Mouse (Mus musculus) MEL-GATA-1-ER (cell line): Measurements from ENCODE around the gene Gpr101.

Experiments used
- DNase-seq: peaks from one replicate; pipeline ENCODE4 v3.0.0-alpha.2; 2012; ENCODE audit warnings: low read depth; ENCODE audit errors: extremely low read depth

Gene Gpr101

DNA sequence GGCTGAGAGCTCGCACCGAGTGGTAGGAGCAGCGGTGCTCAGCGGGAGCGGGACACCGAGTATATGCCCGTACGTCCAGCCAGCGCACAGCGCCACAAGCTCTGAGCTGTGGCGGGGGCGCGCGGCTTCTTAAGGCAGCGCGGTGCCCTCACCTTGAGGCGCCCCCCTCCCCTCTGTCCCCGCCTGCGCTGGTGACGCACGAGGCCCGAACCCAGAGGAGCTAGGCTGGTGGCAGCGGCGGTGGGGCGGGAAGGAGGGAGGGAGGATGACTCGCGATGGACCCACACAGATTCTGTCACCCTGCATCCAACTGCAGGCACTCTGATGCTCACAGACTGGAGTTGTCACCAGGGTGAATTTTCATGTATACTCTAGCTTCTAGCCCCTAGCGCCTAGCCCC, at the start of gene Gpr101:
Gpr101 (minus strand) TSS at position 124 of the 400 bp plus-strand sequence.
- DNase-seq = no peak

DNA sequence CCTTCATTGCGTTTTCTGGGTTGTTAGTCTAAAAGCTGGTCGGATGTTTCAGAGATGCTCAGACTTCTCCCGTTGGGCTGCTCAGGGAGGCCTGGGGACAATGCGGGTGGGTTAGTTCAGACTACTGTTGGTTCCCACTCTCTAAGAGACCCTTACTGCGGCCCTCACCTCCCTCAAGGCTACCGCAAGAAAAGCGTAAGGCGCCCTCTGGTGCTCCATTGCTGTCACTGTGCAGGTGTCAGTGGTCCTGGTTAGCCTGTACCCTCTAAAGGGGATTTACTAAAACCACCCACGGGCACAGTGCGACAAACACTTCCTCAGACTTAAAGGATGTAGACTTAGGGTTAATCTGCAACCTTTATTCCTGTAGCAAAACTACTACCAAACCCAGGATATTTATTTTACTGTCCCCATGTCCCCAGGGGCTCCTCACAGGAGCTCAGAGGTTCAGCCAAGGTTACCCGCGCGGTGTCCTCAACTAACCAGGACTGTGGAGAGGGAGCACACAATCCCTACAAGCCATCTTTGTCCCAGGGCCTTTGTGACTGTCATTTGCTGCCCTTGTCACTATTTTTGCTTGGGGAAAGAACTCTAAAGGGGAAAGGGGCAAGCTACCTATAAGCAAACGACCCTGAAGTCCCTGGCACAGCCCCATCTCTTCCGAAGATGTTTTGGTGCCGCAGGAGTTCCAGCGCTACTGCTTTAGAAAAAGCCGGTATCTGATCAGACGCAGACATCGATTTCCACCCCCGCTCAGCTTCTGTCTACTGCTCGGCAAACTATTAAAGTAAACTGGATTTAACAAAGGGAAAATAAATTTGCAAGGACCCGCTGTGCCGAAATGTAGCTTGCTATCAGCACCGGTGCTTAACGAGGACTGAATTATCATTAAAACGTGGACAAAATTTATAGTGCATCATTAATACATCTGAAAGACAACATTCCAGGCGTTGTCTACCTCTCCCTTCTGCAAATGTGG, 17.8 kb upstream of the Gpr101 start:
- DNase-seq = no peak

DNA sequence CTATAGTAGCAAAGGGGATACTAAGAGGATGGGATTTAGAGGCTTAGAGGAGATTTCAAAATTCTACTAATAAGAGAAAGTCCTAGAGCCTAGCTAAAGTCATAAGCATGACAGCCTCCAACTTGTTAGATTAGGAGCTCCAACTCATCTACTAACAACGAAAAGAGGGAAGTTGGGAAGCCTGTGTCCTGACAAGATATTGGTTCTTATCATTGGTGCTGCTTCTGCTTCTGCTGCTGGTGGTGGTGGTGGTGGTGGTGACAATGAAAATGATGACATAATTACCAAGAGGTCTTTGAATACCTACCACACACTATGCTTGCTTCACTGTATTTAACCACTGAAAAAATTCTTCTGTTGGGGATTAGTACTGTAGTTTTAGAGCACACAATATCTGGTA, 2.7 kb upstream of the Gpr101 start:
- DNase-seq = peak; percentile 83
